13 mouse cellular contexts compared by ENCODE assay signal in genomic region chr1:129826927-129827326, GRCm38 (mm10).
DNase-seq lines count a peak whose midpoint lies in the region; ATAC-seq and TF ChIP-seq lines count a peak whose summit lies in the region.
"Had no signal": no experiment of that assay in that cellular context is flagged by ENCODE, and none has a peak within 500 bp of the region (broad histone marks: within the 10 kb centered on the region; RNA-seq: fewer than 3 reads in every experiment).

No protein-coding gene starts in this region.

- H3K4me3 ChIP-seq in forebrain, postnatal 0 days (ENCODE audit: low read depth, low read length): no peak overlapping the region
- H3K4me3 ChIP-seq in forebrain, embryonic 16.5 days (replicated peaks; ENCODE audit: low read length): no peak overlapping the region
- no peak overlapping the region for H3K4me3 ChIP-seq in lung, embryonic 14.5 days (ENCODE audit: low read depth, low read length)
- no peak overlapping the region for H3K4me3 ChIP-seq in lung, adult 2 months (replicated peaks; ENCODE audit: extremely low read depth, low read depth, low read length)
- H3K4me3 ChIP-seq: heart, embryonic 15.5 days had no signal

- no peak overlapping the region for H3K9ac ChIP-seq in forebrain, postnatal 0 days
- no peak overlapping the region for H3K9ac ChIP-seq in forebrain, embryonic 16.5 days (replicated peaks; ENCODE audit: low read depth, low read length)
- no peak overlapping the region for H3K9ac ChIP-seq in lung, embryonic 14.5 days
- H3K9ac ChIP-seq: heart, embryonic 15.5 days had no signal

- no peaks in the 10 kb centered on the region for H3K9me3 ChIP-seq in forebrain, postnatal 0 days (ENCODE audit: low read length)
- no peaks in the 10 kb centered on the region for H3K9me3 ChIP-seq in forebrain, embryonic 16.5 days (ENCODE audit: control insufficient read depth, low read length)
- H3K9me3 ChIP-seq in lung, embryonic 14.5 days (ENCODE audit: low read depth, low read length): no peaks in the 10 kb centered on the region
- H3K9me3 ChIP-seq: heart, embryonic 15.5 days had no signal

- no peaks in the 10 kb centered on the region for H3K36me3 ChIP-seq in forebrain, postnatal 0 days (ENCODE audit: insufficient read depth)
- H3K36me3 ChIP-seq in forebrain, embryonic 16.5 days (ENCODE audit: control insufficient read depth, insufficient read depth): no peaks in the 10 kb centered on the region
- no peaks in the 10 kb centered on the region for H3K36me3 ChIP-seq in lung, embryonic 14.5 days (ENCODE audit: insufficient read depth)
- H3K36me3 ChIP-seq: heart, embryonic 15.5 days had no signal

- no peak for TF ChIP-seq POLR2A in lung, adult 2 months (IDR thresholded peaks at IDR 0.05; ENCODE audit: borderline replicate concordance, extremely low read depth, low read depth, low read length)

- no peak for ATAC-seq in forebrain, postnatal 0 days
- no peak for ATAC-seq in forebrain, embryonic 16.5 days
- no peak for ATAC-seq in lung, embryonic 14.5 days (ENCODE audit: insufficient read depth)
- ATAC-seq: inflammation-experienced regulatory T-cells, adult 6 months had no signal

- no peak overlapping the region for H3K4me2 ChIP-seq in forebrain, postnatal 0 days (ENCODE audit: low read depth)
- H3K4me2 ChIP-seq in forebrain, embryonic 16.5 days (ENCODE audit: low read length): no peak overlapping the region
- H3K4me2 ChIP-seq in lung, embryonic 14.5 days: no peak overlapping the region
- H3K4me2 ChIP-seq: heart, embryonic 15.5 days had no signal

- 0 out of 2 replicates have a peak, but pooled peaks have one; percentile 8 for TF ChIP-seq CTCF in forebrain, postnatal 0 days (IDR thresholded peaks at IDR 0.05; ENCODE audit: low read depth)
- TF ChIP-seq CTCF in lung, embryonic 14.5 days (IDR thresholded peaks at IDR 0.05; ENCODE audit: low read depth): peak; percentile 20; the same call in 1 of the 2 replicates
- no peak for TF ChIP-seq CTCF in lung, adult 2 months (IDR thresholded peaks at IDR 0.05; ENCODE audit: insufficient read depth, low read length)

- no peak for DNase-seq in forebrain, postnatal 0 days
- no peak for DNase-seq in lung, embryonic 14.5 days
- no peak for DNase-seq in lung, adult 2 months
- DNase-seq in ZHBTc4 (ENCODE audit: low read depth, low spot score): peak; percentile 27
- peak; percentile 6 for DNase-seq in retina, postnatal 1 day
- DNase-seq in thymus, postnatal 25 days: no peak
- no peak for DNase-seq in frontal cortex, postnatal 36 days (ENCODE audit: low spot score in 2 of 2)
- DNase-seq: gastrocnemius, postnatal 10 days; left cerebral cortex, postnatal 4 days; thymus, adult 2 months had no signal

- 78% methylated on average over 4 of the region's 4 CpGs for WGBS in forebrain, postnatal 0 days
- 74% methylated on average over 4 of the region's 4 CpGs for WGBS in forebrain, embryonic 16.5 days
- WGBS in lung, embryonic 14.5 days: 75% methylated on average over 4 of the region's 4 CpGs
- WGBS in lung, adult 2 months: 74% methylated on average over 4 of the region's 4 CpGs

- no peaks in the 10 kb centered on the region for H3K27me3 ChIP-seq in forebrain, postnatal 0 days (ENCODE audit: insufficient read depth, low read length)
- no peaks in the 10 kb centered on the region for H3K27me3 ChIP-seq in forebrain, embryonic 16.5 days (replicated peaks; ENCODE audit: control insufficient read depth, insufficient read depth, low read length)
- no peaks in the 10 kb centered on the region for H3K27me3 ChIP-seq in lung, embryonic 14.5 days (ENCODE audit: insufficient read depth, low read length)
- H3K27me3 ChIP-seq: heart, embryonic 15.5 days had no signal

- H3K4me1 ChIP-seq in forebrain, postnatal 0 days (ENCODE audit: insufficient read depth): no peaks in the 10 kb centered on the region
- H3K4me1 ChIP-seq in forebrain, embryonic 16.5 days (replicated peaks; ENCODE audit: control insufficient read depth, insufficient read depth, low read length): no peaks in the 10 kb centered on the region; the same call in 1 of the 2 replicates
- no peaks in the 10 kb centered on the region for H3K4me1 ChIP-seq in lung, embryonic 14.5 days (ENCODE audit: insufficient read depth)
- H3K4me1 ChIP-seq in lung, adult 2 months (ENCODE audit: control insufficient read depth, insufficient read depth, low read length): no peaks in the 10 kb centered on the region
- H3K4me1 ChIP-seq: heart, embryonic 15.5 days had no signal

- no peak overlapping the region for H3K27ac ChIP-seq in forebrain, postnatal 0 days (ENCODE audit: low read depth, low read length)
- no peak overlapping the region for H3K27ac ChIP-seq in forebrain, embryonic 16.5 days (ENCODE audit: low read length)
- no peak overlapping the region for H3K27ac ChIP-seq in lung, embryonic 14.5 days (ENCODE audit: low read depth)
- H3K27ac ChIP-seq: heart, embryonic 15.5 days had no signal

Comparison
In these comparisons a context has a peak if more than half of its experiments do, and no peak if none do; other contexts are left out.
1. DNase-seq: peak in ZHBTc4 (single experiment) and retina, postnatal 1 day (single experiment); none in forebrain, postnatal 0 days (single experiment), lung, embryonic 14.5 days (single experiment), lung, adult 2 months (single experiment), thymus, postnatal 25 days (single experiment) and frontal cortex, postnatal 36 days (0 of 2).